Mouse (Mus musculus): ENCODE measurements around the gene Tdrd1.

- no peak for TF ChIP-seq CTCF (IDR thresholded peaks at IDR 0.05; ENCODE audit: low read depth, low read length)
- TF ChIP-seq POLR2A (IDR thresholded peaks at IDR 0.05; ENCODE audit: extremely low read depth, insufficient read depth, low read length): no peak
Observed at GRCm38 (mm10) chr19:56817851-56818526, 8.0 kb upstream of the Tdrd1 start.

Measured in liver, adult 2 months (tissue).